Comparison of ENCODE assay signal across 7 mouse cellular contexts in genomic region chr11:120572417-120572751, GRCm38 (mm10). TPM values are rescaled to one million over a fixed set of nuclear protein-coding genes. Genes with fewer than 3 reads are reported as not detected.
A peak's percentile ranks its signal among the peaks of the same experiment; 100 is the strongest.
DNase-seq lines count a peak whose midpoint lies in the region; ATAC-seq and TF ChIP-seq lines count a peak whose summit lies in the region.

No protein-coding gene starts in this region.

- no peaks in the 10 kb centered on the region for H3K9me3 ChIP-seq in lung, postnatal 0 days (ENCODE audit: low read length)
- no peaks in the 10 kb centered on the region for H3K9me3 ChIP-seq in erythroblast, embryonic 14.5 days (ENCODE audit: control insufficient read depth, low read length)
- H3K9me3 ChIP-seq in limb, embryonic 12.5 days: no peaks in the 10 kb centered on the region

- peaks cover 21% of the 10 kb centered on the region for H3K36me3 ChIP-seq in lung, postnatal 0 days (ENCODE audit: insufficient read depth, low read length)
- peaks cover 40% of the 10 kb centered on the region for H3K36me3 ChIP-seq in erythroblast, embryonic 14.5 days (ENCODE audit: control insufficient read depth)
- peaks cover 48% of the 10 kb centered on the region for H3K36me3 ChIP-seq in limb, embryonic 12.5 days
- peaks cover 34% of the 10 kb centered on the region for H3K36me3 ChIP-seq in small intestine, adult 2 months (ENCODE audit: control insufficient read depth, insufficient read depth, low read length)

- TF ChIP-seq CTCF in lung, postnatal 0 days (IDR thresholded peaks at IDR 0.05): 0 out of 2 replicates have a peak, but pooled peaks have one; percentile 14
- no peak for TF ChIP-seq CTCF in small intestine, adult 2 months (IDR thresholded peaks at IDR 0.05; ENCODE audit: extremely low read depth, insufficient read length, insufficient replicate concordance, low read depth, low read length)

- WGBS in lung, postnatal 0 days: 0% methylated on average over 19 of the region's 24 CpGs
- WGBS in limb, embryonic 12.5 days: 0% methylated on average over 24 of the region's 24 CpGs
- under 1% methylated on average over 24 of the region's 24 CpGs for WGBS in small intestine, adult 2 months

- peak overlapping the region; percentile 96 for H3K27ac ChIP-seq in lung, postnatal 0 days (ENCODE audit: low read length)
- H3K27ac ChIP-seq in limb, embryonic 12.5 days: peak overlapping the region; percentile 89
- peak overlapping the region; percentile 90 for H3K27ac ChIP-seq in small intestine, adult 2 months (ENCODE audit: insufficient read depth, low read depth, low read length)

- no peak for TF ChIP-seq EP300 in lung, postnatal 0 days (IDR thresholded peaks at IDR 0.05)

- peak overlapping the region; percentile 77 for H3K9ac ChIP-seq in lung, postnatal 0 days (replicated peaks; ENCODE audit: low read depth)
- peak overlapping the region; percentile 97 for H3K9ac ChIP-seq in limb, embryonic 12.5 days (replicated peaks)

- peaks cover 8% of the 10 kb centered on the region; the same call in 1 of the 2 replicates for H3K4me1 ChIP-seq in lung, postnatal 0 days (ENCODE audit: insufficient read depth, low read depth, low read length)
- peaks cover 46% of the 10 kb centered on the region for H3K4me1 ChIP-seq in erythroblast, embryonic 14.5 days (ENCODE audit: control insufficient read depth)
- H3K4me1 ChIP-seq in limb, embryonic 12.5 days (replicated peaks): peaks cover 20% of the 10 kb centered on the region
- peaks cover 19% of the 10 kb centered on the region; the same call in 1 of the 2 replicates for H3K4me1 ChIP-seq in small intestine, adult 2 months (ENCODE audit: control insufficient read depth, insufficient read depth, insufficient read length, low read length)

- peak; percentile 16 for ATAC-seq in lung, postnatal 0 days
- no peak; the same call in 1 of the 2 replicates for ATAC-seq in limb, embryonic 12.5 days (ENCODE audit: insufficient number of reproducible peaks, insufficient read depth, low FRiP score, low TSS enrichment, low read depth)

- no peak for DNase-seq in lung, postnatal 0 days (ENCODE audit: low spot score)
- no peak for DNase-seq in lung, postnatal 10 days
- no peak for DNase-seq in layer of hippocampus, postnatal 36 days
- no peak for DNase-seq in retina, embryonic 14.5 days (ENCODE audit: low spot score)

- H3K27me3 ChIP-seq in lung, postnatal 0 days (replicated peaks; ENCODE audit: insufficient read depth, low read length): no peaks in the 10 kb centered on the region
- H3K27me3 ChIP-seq in erythroblast, embryonic 14.5 days (ENCODE audit: control insufficient read depth): no peaks in the 10 kb centered on the region
- no peaks in the 10 kb centered on the region for H3K27me3 ChIP-seq in limb, embryonic 12.5 days
- H3K27me3 ChIP-seq in small intestine, adult 2 months (ENCODE audit: control insufficient read depth, insufficient read depth, low read length): no peaks in the 10 kb centered on the region

- H3K4me3 ChIP-seq in lung, postnatal 0 days (ENCODE audit: low read depth, low read length): peak overlapping the region; percentile 87
- H3K4me3 ChIP-seq in erythroblast, embryonic 14.5 days (replicated peaks): peak overlapping the region; percentile 70
- H3K4me3 ChIP-seq in limb, embryonic 12.5 days (replicated peaks): peak overlapping the region; percentile 98
- H3K4me3 ChIP-seq in small intestine, adult 2 months (ENCODE audit: low read depth, low read length): peak overlapping the region; percentile 70

- no peak for TF ChIP-seq POLR2A in small intestine, adult 2 months (IDR thresholded peaks at IDR 0.05; ENCODE audit: low read depth, low read length)

- peak overlapping the region; percentile 80 for H3K4me2 ChIP-seq in lung, postnatal 0 days (replicated peaks; ENCODE audit: low read depth, low read length)
- H3K4me2 ChIP-seq in limb, embryonic 12.5 days: peak overlapping the region; percentile 94

RNA-seq across cellular contexts. Expression of gene P4hb, which starts 0.7 kb away (rescaled TPM):
- polyA plus RNA-seq in lung, postnatal 0 days (2015; fragmentation: Nextera tagmentation; extraction: Ambion mirVana): 551 and 555 TPM in 2 replicates
- polyA plus RNA-seq in erythroblast, embryonic 14.5 days (2012): 23.2 and 24.6 TPM in 2 replicates
- 620 and 631 TPM in 2 replicates for polyA plus RNA-seq in limb, embryonic 12.5 days (2016; fragmentation: Nextera tagmentation; extraction: Ambion mirVana)
- 442 and 705 TPM in 2 replicates for polyA plus RNA-seq in small intestine, adult 2 months (2012; rRNA removed)
- 100 to 1,000 TPM; 118 to 122 TPM for total RNA-seq in layer of hippocampus, postnatal 36 days (2021)

RNA-seq across cellular contexts. Expression of gene Arhgdia, which starts 9.0 kb away (rescaled TPM):
- 512 TPM in 2 replicates for polyA plus RNA-seq in lung, postnatal 0 days (2015; fragmentation: Nextera tagmentation; extraction: Ambion mirVana)
- 52.3 and 59.5 TPM in 2 replicates for polyA plus RNA-seq in erythroblast, embryonic 14.5 days (2012)
- polyA plus RNA-seq in limb, embryonic 12.5 days (2016; fragmentation: Nextera tagmentation; extraction: Ambion mirVana): 484 and 518 TPM in 2 replicates
- polyA plus RNA-seq in small intestine, adult 2 months (2012; rRNA removed): 489 and 1,022 TPM in 2 replicates
- 100 to 1,000 TPM; 266 to 282 TPM for total RNA-seq in layer of hippocampus, postnatal 36 days (2021)

RNA-seq across cellular contexts. Expression of gene Ppp1r27, which starts 21.5 kb away (rescaled TPM):
- not detected in 2 replicates for polyA plus RNA-seq in lung, postnatal 0 days (2015; fragmentation: Nextera tagmentation; extraction: Ambion mirVana)
- 0.05 TPM in 1 of 2 replicates, not detected in the other for polyA plus RNA-seq in erythroblast, embryonic 14.5 days (2012)
- polyA plus RNA-seq in limb, embryonic 12.5 days (2016; fragmentation: Nextera tagmentation; extraction: Ambion mirVana): not detected in 2 replicates
- 0.51 TPM in 1 of 2 replicates, not detected in the other for polyA plus RNA-seq in small intestine, adult 2 months (2012; rRNA removed)
- total RNA-seq in layer of hippocampus, postnatal 36 days (2021): not detected

RNA-seq across cellular contexts. Expression of gene Mcrip1, which starts 22.9 kb away (rescaled TPM):
- 209 and 215 TPM in 2 replicates for polyA plus RNA-seq in lung, postnatal 0 days (2015; fragmentation: Nextera tagmentation; extraction: Ambion mirVana)
- polyA plus RNA-seq in erythroblast, embryonic 14.5 days (2012): 4.1 and 5.7 TPM in 2 replicates
- 221 and 229 TPM in 2 replicates for polyA plus RNA-seq in limb, embryonic 12.5 days (2016; fragmentation: Nextera tagmentation; extraction: Ambion mirVana)
- 24.0 and 30.3 TPM in 2 replicates for polyA plus RNA-seq in small intestine, adult 2 months (2012; rRNA removed)
- 10 to 100 TPM; 71.3 to 71.6 TPM for total RNA-seq in layer of hippocampus, postnatal 36 days (2021)

RNA-seq across cellular contexts. Expression of gene Alyref, which starts 25.8 kb away (rescaled TPM):
- 149 and 150 TPM in 2 replicates for polyA plus RNA-seq in lung, postnatal 0 days (2015; fragmentation: Nextera tagmentation; extraction: Ambion mirVana)
- polyA plus RNA-seq in erythroblast, embryonic 14.5 days (2012): 56.7 and 59.1 TPM in 2 replicates
- polyA plus RNA-seq in limb, embryonic 12.5 days (2016; fragmentation: Nextera tagmentation; extraction: Ambion mirVana): 671 and 778 TPM in 2 replicates
- 12.0 and 24.0 TPM in 2 replicates for polyA plus RNA-seq in small intestine, adult 2 months (2012; rRNA removed)
- total RNA-seq in layer of hippocampus, postnatal 36 days (2021): 10 to 100 TPM; 60.0 to 67.6 TPM

Comparison
In these comparisons a context has a peak if more than half of its experiments do, and no peak if none do; other contexts are left out.
1. RNA of gene P4hb, which starts 0.7 kb away (polyA plus RNA-seq): 442 to 705 TPM in small intestine, adult 2 months, 620 to 631 TPM in limb, embryonic 12.5 days and 551 to 555 TPM in lung, postnatal 0 days; 23.2 to 24.6 TPM in erythroblast, embryonic 14.5 days; every median in the first group is over 10 times any median in the second.
2. Peak in every context shown above with its lines, with median percentiles within 50 percentile points of each other: H3K27ac ChIP-seq and H3K4me3 ChIP-seq.